Mouse (Mus musculus) right cerebral cortex, adult 18-20 months (tissue): ENCODE results near the gene Pakap.
A peak's percentile ranks its signal among the peaks of the same experiment; 100 is the strongest.

Source experiments
- DNase-seq: peaks from one replicate; pipeline ENCODE4 v3.0.0; 2022; ENCODE audit warnings: mixed read lengths

The Pakap gene

DNA sequence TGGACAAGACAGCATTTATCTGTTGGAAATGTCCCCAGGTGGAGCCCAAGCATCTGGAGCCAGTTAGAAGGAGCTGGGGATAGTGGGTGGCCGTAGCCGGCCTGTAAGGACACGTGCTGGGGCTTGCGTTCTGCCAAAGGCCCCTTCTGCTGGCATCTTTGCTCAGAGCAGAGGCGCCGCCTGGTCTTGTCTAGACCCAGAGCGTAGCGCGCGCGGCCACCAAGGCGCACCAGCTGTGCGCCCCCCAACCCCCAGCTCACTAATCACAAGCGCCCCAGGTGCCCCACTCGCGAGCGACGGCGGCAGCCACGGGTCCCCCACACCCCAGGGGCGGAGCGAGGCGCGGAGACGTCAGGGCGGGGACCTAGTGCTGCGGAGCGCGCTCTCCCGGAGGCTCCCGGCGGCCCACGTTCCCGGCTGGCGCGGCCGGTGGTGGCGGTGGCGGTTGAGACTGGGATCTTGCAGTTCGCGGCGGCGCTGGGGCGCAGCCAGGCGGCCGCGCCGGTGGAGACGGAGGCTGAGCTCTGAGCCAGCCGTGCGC is at the start of gene Pakap:
Gene Pakap, plus strand, starts transcription at position 514 of the 541 bp plus-strand sequence.
- peak; percentile 84 for DNase-seq

DNA sequence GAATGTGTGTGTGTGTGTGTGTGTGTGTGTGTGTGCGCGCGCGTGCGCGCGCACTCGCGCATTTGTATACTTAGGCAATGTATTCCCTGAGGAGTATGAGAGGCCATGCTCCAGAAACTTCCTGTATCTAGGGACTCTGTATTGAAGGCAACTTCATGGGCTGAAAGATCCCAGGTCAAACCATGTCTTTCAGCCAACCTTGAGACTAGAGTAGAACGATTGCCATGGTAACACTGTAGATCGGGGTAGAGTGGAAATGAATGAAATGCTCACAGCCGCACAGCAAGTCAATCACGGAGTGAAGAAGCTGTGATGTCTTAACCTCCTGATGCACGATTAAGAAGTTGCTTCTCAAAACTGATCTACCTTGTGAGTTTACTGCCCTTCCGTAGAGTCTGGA is 44.5 kb upstream of the Pakap start:
- no peak for DNase-seq

DNA sequence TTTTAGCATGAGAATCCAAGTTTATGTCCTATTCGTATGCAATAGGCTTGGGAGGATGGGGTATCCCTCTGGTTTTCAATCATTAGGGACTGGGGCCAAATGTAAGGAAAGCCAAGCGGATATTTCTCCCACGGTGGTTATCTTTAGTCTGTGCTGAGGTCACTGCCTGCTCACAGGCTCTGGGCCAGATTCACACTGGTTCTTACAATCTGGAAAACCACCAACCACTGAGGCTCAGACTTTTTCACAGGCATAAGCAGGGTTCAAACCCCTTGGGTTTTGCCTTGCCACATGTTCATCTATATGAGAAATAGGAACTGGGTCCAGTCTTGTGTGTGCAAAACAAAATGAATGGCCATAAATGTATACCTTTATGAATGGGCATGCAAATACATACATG is 43.5 kb upstream of the Pakap start:
- DNase-seq = no peak

DNA sequence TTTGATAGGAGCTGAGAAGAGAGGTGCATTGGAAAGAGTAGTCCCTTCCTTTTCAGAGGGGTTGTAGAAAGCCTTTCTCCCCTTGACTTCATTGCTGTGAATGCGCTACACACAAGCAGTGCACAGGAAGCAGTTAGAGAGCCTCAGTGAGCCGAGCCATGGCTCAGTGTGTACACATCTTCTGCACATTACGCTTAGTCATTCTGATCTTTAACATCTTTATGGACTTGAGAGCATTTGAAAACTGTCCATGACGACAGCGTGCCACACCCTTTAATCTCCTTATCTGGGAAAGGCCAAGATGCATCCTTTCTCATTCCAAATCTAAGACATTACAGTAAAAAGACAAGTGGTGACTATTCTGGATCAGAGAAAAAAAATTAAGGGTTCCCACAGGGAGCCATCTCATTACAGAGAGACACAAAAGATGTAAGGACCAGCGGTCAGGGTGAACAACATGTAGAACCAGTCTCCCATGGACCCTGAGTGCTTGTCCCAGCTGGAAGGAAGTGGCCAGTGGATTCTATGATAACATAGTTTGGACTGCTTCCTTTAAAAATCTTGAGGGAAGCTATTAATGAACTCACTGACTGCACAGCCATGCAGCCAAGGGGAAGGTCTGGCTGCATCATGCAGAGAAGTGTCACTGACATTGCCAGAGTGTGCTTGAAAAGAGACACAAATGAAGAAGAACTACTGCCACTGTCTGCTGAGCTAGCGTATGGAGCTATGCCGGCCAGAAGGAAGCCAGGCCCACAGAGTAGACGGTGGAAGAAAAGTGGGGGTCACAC is 42.6 kb upstream of the Pakap start:
- DNase-seq = no peak

DNA sequence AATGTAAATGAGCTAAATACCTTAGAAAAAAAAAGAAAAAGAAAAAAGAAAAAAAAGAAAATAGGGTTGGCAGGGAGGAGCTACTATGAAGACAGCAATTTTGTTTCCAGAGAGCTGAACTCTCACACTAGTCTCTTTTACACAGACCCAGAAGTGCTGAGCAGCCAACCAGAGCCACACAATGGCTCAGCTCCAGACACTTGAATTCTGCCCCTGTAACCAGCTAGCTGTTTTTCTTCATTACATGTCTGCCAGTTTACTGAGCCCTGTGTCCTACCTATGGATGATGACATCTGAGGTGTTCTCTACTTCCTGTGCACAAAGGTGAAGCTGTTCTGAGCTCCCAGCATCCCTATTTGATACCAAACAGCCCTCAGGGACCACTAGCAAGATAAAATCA is 39.7 kb upstream of the Pakap start:
- DNase-seq = no peak

DNA sequence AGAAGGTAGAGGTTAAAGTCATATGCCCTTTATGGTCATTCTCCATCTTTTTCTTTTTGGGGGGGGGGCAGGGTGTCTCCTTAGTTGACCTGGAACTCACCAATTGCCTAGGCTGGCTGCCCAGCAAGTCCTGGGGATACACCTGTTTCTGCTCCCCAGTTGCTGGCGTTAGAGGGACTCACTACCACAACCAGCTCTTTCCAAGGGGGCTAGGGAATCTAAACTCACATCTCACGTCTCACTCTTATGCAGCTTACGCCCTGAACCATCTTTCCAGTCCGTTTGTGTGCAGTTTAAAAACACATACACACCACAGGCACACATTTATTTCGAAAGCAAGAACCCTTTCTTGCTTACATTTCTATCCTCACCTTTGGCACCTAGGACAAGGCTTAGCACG is 34.3 kb upstream of the Pakap start:
- DNase-seq = no peak

DNA sequence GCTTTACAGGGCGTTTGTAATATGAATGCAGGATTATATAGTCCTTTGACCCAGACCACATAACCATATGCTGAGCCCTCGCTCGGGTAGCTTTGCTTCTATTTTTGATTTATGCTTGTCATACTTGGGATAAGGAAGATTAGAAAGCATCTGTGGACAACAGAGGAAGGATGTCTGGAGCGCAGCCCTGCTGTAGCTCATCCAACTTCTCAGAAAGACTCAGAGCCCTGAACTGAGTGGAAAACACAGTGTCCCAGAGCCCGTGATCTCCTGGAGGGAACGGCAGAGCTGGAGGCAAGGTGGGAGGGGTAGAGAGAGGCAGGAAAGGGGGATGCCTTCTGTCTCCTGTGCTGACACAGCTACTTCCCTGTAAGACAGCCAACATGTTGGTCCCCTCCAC is 33.7 kb upstream of the Pakap start:
- no peak for DNase-seq

DNA sequence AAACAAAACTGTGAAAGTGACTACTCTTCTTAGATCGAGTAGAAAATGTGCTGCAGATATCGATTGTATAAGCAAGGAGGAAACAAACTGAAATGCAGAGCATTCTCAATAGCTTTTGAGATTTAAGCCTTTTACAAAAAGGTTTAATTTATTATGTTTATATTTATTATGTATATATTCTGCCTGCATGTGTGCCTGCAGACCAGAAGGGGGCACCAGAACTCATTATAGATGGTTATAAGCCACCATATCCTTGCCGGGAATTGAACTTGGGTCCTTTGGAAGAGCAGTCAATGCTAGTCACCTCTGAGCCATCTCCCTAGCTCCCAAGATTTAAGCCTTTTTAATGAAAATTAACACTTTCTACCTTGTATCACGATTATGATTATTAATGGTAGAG is 32.9 kb upstream of the Pakap start:
- DNase-seq = no peak

DNA sequence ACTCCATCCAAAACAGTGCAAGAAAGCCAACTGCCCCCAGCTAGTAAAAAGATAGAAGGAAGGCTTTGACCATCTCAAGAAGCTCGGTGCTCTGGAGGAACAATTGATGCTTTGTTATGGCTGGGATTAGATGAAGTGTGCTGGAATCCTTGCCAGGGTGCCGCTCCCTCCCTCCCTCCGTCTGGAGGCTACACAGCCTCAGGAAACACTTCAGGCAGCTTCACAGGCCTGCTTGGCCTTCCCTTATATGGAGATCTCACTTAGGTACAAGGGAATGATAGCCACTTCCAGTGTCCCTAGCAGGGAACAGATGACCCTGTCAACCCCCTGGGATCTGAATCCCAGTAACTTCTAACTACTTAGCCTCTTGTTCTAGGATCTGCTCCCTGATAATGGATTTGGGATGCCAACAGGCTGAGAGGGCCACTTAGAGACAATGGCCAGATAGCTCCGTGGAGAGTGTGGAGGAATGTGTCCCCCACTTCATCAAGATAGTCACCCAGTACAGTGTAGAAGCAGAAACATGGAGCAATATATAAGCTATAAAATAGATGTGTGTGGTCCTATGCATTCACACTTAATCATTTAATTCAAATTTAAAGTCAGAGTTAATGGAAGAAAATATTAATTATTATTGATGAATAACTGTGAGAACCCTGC is 29.8 kb upstream of the Pakap start:
- DNase-seq = no peak

DNA sequence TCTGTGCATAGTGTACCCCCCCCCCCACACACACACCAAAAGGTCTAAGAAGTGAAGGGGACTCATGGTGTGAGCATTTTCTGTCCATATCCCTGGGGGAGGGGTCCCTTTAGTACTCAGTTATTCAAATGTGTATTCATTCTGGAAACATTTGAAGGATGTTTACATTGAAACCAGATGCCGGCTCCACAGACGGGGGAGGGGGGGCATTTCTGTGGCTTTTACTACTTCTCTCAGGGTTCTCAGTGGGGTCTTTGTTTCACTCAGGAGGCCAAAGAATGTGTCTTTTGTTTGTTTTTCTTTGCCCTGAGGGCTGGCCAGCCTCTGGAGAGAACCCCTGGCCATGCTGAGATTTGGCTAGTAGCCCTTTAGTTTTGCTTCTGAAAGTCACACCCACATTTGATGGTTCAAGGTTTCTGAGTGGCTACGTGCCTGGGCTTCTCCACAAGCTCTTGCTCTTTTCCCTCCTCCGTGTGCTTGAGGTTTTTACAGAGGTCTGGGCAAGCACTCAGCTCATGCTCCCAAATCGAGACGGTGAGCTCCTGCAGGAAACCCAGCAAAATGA is 24.2 kb upstream of the Pakap start:
- peak; percentile 15 for DNase-seq

DNA sequence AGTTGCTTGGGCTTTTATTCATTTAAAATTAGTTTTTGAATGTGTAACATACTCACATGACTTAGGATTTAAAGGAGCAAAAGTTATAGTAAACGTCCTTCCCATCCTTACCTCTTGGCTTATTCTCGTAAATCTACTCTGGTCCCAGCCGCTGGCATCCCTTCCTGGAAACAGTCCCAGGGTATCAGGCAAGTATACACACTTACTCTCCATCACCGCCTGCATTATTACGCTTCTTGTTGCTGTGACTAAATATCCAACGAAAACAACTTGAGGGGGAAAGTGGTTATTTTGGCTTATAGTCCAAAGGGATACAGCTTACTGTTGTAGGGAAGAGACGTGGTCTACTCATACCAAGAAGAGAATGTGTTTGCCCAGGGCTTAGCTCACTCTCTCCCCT is 20.2 kb upstream of the Pakap start:
- no peak for DNase-seq

DNA sequence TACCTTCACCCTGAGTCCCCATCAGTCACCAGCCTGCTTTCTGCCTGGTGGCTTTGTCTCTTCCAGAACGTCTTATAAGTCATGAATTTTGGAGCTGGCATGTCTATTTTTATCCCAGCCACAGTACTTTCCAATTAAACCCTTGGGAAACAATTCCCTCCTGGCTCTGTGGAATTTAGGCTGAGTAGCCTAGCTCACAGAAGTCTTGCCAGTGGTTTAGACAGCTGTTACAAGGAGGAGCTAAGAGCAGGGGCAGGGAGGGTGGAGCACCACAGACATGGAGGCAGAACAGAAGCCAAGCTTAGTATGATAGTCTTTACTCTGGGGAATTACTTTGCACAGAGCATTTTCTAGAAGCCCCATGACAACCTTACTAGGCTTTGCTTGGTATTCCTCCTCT is 17.8 kb upstream of the Pakap start:
- DNase-seq = no peak

DNA sequence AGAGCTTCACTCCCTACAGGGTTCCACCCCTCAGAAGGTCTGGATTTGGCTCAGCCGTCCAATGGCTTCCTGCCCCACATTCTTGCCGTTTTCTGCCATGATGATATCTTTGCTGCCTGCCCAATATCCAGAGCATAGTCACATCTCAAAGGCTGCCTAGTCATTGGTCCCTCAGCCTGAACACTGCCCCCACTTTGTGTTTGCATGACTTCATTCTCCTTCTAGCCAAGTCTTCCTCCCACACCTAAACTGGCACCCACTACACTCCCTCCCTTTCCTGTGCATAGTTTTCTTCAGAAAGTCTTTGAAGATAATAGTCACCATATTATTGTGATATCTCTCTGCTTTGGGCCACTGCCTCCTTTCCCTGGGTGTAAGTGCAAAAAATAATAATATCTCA is 10.9 kb upstream of the Pakap start:
- DNase-seq = peak; percentile 38

DNA sequence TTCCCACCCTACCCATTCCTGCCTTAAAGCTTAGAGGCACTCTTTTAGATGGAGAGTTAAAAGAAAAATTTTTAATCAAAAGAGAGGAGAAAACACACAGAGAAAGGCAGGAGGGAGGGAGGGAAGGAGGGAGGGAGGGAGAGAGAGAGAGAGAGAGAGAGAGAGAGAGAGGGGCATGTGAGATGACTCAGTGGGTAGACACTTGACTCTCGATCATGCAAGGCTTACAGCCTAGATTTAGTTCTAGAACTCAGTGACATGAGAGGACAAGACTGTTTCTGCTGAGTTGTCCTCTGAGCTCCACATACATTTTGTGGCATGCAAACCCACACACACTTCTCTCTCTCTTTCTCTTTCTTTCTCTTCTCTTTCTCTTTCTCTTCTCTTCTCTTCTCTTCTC is 8.5 kb upstream of the Pakap start:
- no peak for DNase-seq

DNA sequence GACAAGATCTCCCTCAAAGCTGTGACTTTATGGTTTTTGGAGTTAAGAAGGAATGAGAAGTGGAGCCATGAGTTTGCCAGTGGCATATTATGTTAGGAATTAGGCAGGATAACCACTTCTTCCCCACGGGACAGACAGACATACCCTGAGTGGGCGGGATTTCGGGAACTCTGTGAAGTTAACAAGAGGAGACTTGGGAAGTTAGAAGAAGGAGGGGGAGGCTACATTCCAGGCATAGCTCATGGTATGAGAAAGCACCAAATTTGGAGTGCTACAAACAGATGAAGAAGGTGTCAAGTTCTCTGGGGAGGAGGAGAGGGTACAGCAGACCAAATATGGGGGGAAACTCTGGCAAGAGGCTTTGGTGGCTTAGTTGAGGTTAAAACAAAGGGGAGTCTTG is 8.0 kb upstream of the Pakap start:
- DNase-seq = no peak

DNA sequence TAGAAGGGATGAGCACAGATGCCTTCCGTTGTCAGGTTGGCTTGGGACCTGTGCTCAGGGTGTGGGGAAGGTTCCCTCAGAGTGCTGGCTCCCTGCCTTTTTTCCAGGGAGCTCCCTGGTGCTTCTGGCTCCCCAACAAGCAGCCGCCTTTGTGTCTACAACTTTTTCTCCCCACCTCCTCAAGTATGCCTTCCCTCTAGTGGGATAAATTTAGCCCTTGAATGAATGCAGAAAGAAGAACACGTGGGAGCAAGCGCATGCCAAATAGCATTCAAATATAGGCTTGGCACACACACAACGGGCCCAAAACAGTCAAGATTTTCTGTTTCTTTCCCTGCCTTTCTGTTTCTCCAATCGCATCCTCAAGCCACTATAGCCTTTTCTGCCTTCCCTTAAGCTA is 6.9 kb upstream of the Pakap start:
- peak; percentile 79 for DNase-seq

DNA sequence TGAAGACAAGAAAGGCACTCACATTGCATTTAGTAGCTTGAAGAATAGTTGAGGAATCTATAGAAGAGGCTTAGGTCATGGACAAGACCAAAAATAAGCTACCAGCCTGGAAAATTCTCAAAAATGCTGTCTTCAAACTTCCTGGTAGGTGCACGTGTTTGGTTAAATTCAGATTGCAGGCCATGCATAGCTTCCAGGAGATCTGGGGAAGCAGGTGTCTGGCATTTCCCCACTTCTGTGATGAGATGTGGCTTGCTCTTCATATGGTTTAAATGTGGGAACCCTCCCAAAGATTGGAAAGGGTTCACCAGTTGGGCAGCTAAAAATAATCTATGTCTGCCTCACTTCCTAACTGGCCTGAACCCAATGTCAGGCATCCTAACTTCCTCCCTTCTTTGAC is 2.7 kb upstream of the Pakap start:
- no peak for DNase-seq

DNA sequence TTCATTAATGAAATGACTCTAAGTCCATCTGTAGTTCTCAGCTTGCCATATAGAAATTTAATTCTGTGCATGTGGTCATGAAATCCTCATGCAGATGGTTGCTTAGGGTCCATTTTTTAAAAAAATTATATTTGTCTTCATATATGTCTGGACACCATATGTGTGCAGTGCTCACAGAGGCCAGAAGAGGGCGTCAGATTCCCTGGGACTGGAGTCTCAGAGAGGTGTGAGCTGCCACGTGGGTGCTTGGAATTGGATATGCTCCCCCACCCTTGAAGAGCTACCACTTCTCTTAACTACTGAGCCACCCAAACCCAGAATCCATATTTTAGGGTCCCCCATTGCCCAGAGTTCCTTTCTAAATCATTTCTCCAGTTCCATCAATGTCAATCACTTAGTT is 2.2 kb upstream of the Pakap start:
- no peak for DNase-seq

DNA sequence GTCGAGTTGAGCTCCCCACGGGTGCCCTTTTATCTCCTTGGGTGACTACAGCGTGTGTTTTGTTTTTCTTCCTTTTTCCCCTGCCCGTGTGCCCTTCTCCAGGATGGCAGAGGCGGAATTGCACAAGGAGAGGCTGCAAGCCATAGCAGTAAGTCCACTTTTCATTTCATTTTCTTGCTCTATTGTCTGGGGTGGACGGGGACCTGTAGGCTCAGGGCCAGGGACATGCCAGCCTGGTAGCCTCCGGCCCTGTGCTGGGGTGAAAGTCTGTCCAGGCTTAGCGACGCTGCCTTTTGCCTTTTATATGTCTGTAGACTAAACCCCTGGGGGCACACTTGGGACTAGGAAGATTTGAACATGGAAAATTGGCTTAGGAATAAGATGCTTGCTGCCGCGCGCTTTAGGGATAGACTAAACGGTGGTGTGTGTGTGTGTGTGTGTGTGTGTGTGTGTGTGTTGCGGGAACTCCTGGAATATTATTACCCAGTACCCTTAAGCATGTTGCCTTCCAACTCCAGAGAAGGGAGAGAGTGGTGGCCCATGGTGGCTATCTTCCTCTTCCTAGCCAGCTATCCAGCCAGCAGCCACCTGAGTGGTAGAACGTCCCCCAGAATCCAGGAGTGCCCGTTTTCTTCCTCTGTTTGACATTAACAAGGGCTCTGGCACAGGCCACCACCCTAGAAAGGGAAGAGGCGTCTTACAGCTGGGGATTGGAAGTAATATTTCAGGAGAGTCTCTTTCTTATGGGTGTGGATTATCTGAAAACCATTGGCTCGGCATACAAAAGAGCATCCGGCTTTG is 489 bp downstream of the Pakap start:
- DNase-seq = no peak

DNA sequence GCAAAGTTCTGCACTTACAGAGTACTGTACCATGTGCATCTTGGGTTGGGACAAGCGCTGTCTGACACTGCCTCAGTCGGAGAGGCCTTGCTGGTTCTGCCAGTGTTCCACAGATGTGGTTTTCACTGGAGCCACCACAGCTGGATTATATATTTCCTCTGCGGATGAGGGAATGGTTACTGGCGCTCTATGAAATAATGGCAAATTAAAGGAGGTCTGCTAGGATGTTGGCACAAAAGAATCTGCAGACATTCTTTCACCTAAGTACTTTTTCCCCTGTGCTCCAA is 1.0 kb downstream of the Pakap start:
- no peak for DNase-seq

DNA sequence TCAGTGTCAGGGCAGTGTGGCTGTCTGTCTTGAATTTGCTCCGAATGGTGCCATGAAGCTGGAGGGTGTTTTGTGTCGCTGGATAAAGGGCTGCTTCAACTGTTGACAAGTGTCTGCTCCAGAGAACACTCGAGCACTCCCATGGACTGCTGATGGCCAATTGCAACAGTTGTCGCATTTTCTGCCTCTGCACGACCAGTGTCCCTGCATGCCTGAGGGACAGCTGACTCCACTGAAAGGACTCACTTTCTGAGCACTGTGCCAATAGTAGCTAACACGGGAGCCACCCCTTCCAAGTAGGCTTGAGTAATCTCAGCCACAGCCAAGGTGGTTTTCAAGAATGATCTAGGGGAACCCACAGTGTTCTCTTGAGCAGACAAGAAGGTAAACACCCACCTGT is 1.7 kb downstream of the Pakap start:
- DNase-seq = no peak

DNA sequence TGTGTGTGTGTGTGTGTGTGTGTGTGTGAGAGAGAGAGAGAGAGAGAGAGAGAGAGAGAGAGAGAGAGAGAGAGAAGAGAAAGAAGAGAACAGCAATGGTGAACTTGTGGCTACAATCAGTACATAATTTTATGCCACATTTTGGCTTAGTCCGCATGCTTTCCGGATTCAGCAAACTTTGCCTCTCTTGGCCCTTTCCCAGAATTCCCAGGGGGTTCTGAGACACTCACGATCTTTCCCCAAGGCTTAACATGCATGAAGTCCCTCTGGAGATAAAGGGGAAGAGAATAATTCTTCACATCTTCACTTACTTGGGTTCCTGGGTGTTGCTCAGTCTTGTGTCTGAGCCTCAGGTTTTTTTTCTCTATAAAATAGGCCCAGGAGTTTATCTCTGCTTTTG is 2.2 kb downstream of the Pakap start:
- DNase-seq = no peak

DNA sequence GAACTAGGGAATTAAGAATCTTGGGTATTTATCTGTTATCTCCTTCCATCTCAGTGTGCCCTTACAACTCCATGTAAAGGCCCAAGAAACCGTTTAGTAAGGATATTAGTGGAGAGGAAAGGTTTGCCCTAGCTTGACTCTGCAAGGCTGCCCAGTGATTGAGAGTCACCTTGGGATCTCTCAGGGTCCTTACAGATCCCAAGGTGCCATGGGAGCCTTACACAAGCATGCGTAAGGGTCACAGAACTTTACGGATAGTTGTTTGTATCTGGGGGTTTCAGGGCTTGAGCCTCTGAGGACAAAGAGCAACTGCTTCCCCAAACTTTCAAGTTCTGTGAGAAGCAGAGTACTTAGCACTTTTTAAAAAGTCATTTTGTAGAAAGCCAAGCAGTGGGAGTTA is 6.2 kb downstream of the Pakap start:
- DNase-seq = no peak

DNA sequence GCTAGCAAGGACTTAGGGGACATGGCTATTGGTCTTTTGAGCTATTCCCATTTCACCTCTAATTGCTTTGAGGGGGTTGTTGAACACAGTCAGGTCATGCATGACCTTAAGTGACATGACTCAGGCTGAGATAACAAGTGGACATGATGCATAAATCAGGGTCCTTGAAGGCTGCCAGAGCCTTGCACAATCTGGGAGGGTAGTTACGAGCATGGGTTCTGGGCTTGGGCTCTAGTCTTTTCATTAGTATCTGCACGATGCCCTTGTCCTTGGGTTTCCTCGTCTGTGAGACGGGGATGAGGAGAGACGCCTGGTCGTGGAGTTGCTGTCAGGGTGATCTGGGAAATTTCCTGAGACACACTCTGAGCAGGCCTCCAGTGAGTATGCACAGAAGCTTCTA is 6.7 kb downstream of the Pakap start:
- no peak for DNase-seq
